Mouse (Mus musculus) B cell, adult 62 days (primary cell): Measurements from ENCODE around the gene Clp1. TPM values are rescaled to one million over a fixed set of nuclear protein-coding genes. Genes with fewer than 3 reads are reported as not detected.

Experiments
- total RNA-seq: library from RNA; stranded (reverse); gene quantifications from 4 replicates; pipeline ENCODE4 v1.2.4, GENCODE M21; 2023

Gene Clp1
- 20.9 to 25.6 TPM (median 24.0 TPM) in 4 replicates for total RNA-seq

GRCm38 (mm10) chr2:84727172-84727858, at the start of gene Clp1:
Clp1 (minus strand) TSS chr2:84727350.

GRCm38 (mm10) chr2:84775241-84775640, 48.1 kb upstream of the Clp1 start, which contains the start of gene Serping1:
Serping1 (minus strand) TSS chr2:84775444.

GRCm38 (mm10) chr2:84743561-84743960, 16.4 kb upstream of the Clp1 start, which contains the start of gene Gm19426:
Gm19426 (minus strand) TSS chr2:84743655.

GRCm38 (mm10) chr2:84733579-84734300, 6.6 kb upstream of the Clp1 start, which contains the start of gene Ypel4:
Ypel4 (plus strand) TSS chr2:84734058.

GRCm38 (mm10) chr2:84714811-84715561, 12.2 kb downstream of the Clp1 start, which contains the start of gene Zdhhc5:
Zdhhc5 (minus strand) TSS chr2:84715180.

GRCm38 (mm10) chr2:84679016-84679415, 48.1 kb downstream of the Clp1 start, which contains the start of gene Tmx2:
Tmx2 (minus strand) TSS chr2:84679140.

GRCm38 (mm10) chr2:84677968-84678880, 48.9 kb downstream of the Clp1 start, which contains the start of the genes Gm28635 and Med19:
Gm28635 (minus strand) TSS chr2:84678041.
Med19 (plus strand) TSS chr2:84678402.

Other genes with a start within 250 kb of the Clp1 start
- 2.3 to 3.5 TPM (median 2.6 TPM) in 4 replicates for gene Ctnnd1, start 76.6 kb downstream of the Clp1 start, total RNA-seq
- 0.18 TPM in 1 of 4 replicates, not detected in the others for gene Btbd18, start 68.3 kb downstream of the Clp1 start, total RNA-seq
- gene Selenoh, start 56.6 kb downstream of the Clp1 start, total RNA-seq: 47.2 to 55.2 TPM (median 52.0 TPM) in 4 replicates
- gene Gm28635, start 49.3 kb downstream of the Clp1 start, total RNA-seq: not detected in 4 replicates
- gene Med19, start 48.9 kb downstream of the Clp1 start, total RNA-seq: 13.2 to 15.1 TPM (median 14.9 TPM) in 4 replicates
- 35.7 to 39.7 TPM (median 37.7 TPM) in 4 replicates for gene Tmx2, start 48.2 kb downstream of the Clp1 start, total RNA-seq
- 56.6 to 59.0 TPM (median 58.3 TPM) in 4 replicates for gene Zdhhc5, start 12.2 kb downstream of the Clp1 start, total RNA-seq
- 0.94 to 0.98 TPM in 2 of 4 replicates, not detected in the others for gene Ypel4, start 6.7 kb upstream of the Clp1 start, total RNA-seq
- gene Gm19426, start 16.3 kb upstream of the Clp1 start, total RNA-seq: not detected in 4 replicates
- gene Serping1, start 48.1 kb upstream of the Clp1 start, total RNA-seq: 0.66 to 0.81 TPM in 2 of 4 replicates, not detected in the others
- 9.9 to 13.9 TPM (median 12.4 TPM) in 4 replicates for gene Ube2l6, start 71.5 kb upstream of the Clp1 start, total RNA-seq
- not detected in 4 replicates for gene Smtnl1, start 95.3 kb upstream of the Clp1 start, total RNA-seq
- 15.5 to 34.2 TPM (median 20.3 TPM) in 4 replicates for gene Timm10, start 99.6 kb upstream of the Clp1 start, total RNA-seq
- gene Slc43a1, start 111.5 kb upstream of the Clp1 start, total RNA-seq: 5.8 to 6.3 TPM (median 5.9 TPM) in 4 replicates
- gene Rtn4rl2, start 159.4 kb upstream of the Clp1 start, total RNA-seq: not detected in 4 replicates
- 9.0 to 14.1 TPM (median 10.9 TPM) in 4 replicates for gene Slc43a3, start 209.2 kb upstream of the Clp1 start, total RNA-seq